Mouse (Mus musculus): ENCODE data around the gene D430042O09Rik. TPM values are rescaled to one million over a fixed set of nuclear protein-coding genes. Genes with fewer than 3 reads are reported as not detected.

Gene D430042O09Rik
- polyA plus RNA-seq, 1 experiment from 2014 or later = 8.1 TPM

GRCm38 (mm10) chr7:125766976-125767831 lies 59.5 kb downstream of the D430042O09Rik start:
- WGBS = 68% methylated on average over 9 of the region's 9 CpGs
- H3K4me2 ChIP-seq = no peak overlapping the region
- H3K9me3 ChIP-seq (replicated peaks) = no peaks in the 10 kb centered on the region
- peaks cover 13% of the 10 kb centered on the region for H3K36me3 ChIP-seq (ENCODE audit: poor library complexity, severe bottlenecking)
- H3K4me1 ChIP-seq = peaks cover 16% of the 10 kb centered on the region
- peak; percentile 58; the same call in 1 of the 2 replicates for ATAC-seq
- H3K27ac ChIP-seq = no peak overlapping the region
- 0 out of 2 replicates have a peak, but pooled peaks cover 9% of the 10 kb centered on the region for H3K27me3 ChIP-seq
- H3K9ac ChIP-seq = no peak overlapping the region
- no peak overlapping the region for H3K4me3 ChIP-seq

GRCm38 (mm10) chr7:125772961-125773571 lies 65.4 kb downstream of the D430042O09Rik start:
- WGBS = 68% methylated on average over 13 of the region's 13 CpGs
- Histone ChIP-seq H3K9ac (no peak overlapping the region), H3K9me3 (replicated peaks) (no peaks in the 10 kb centered on the region), H3K4me3 (no peak overlapping the region), H3K27ac (peak overlapping the region; percentile 55), H3K4me2 (no peak overlapping the region), H3K4me1 (peaks cover 11% of the 10 kb centered on the region; the same call in 1 of the 2 replicates), H3K36me3 (ENCODE audit: poor library complexity, severe bottlenecking) (peaks cover 25% of the 10 kb centered on the region), H3K27me3 (no peaks in the 10 kb centered on the region)
- 0 out of 2 replicates have a peak, but pooled peaks have one; percentile 38 for ATAC-seq

GRCm38 (mm10) chr7:125783206-125783605 lies 75.5 kb downstream of the D430042O09Rik start:
- ATAC-seq = no peak

GRCm38 (mm10) chr7:125786105-125786504 lies 78.4 kb downstream of the D430042O09Rik start:
- H3K9me3 ChIP-seq (replicated peaks) = no peaks in the 10 kb centered on the region
- WGBS = 89% methylated on average over 5 of the region's 5 CpGs
- ATAC-seq = no peak
- H3K36me3 ChIP-seq (ENCODE audit: poor library complexity, severe bottlenecking) = peaks cover 3% of the 10 kb centered on the region; the same call in 1 of the 2 replicates
- no peaks in the 10 kb centered on the region for H3K4me1 ChIP-seq
- no peaks in the 10 kb centered on the region for H3K27me3 ChIP-seq
- H3K4me2 ChIP-seq = no peak overlapping the region
- no peak overlapping the region for H3K9ac ChIP-seq
- H3K4me3 ChIP-seq = no peak overlapping the region
- no peak overlapping the region for H3K27ac ChIP-seq

More at GRCm38 (mm10) chr7:125783206-125783605, 75.5 kb downstream of the D430042O09Rik start:
- no peak overlapping the region for H3K4me2 ChIP-seq
- no peak overlapping the region for H3K4me3 ChIP-seq
- H3K27ac ChIP-seq = no peak overlapping the region
- H3K4me1 ChIP-seq = no peaks in the 10 kb centered on the region
- H3K9ac ChIP-seq = no peak overlapping the region
- WGBS = 78% methylated on average over 1 of the region's 1 CpGs
- no peaks in the 10 kb centered on the region for H3K27me3 ChIP-seq
- H3K9me3 ChIP-seq (replicated peaks) = no peaks in the 10 kb centered on the region
- peaks cover 3% of the 10 kb centered on the region; the same call in 1 of the 2 replicates for H3K36me3 ChIP-seq (ENCODE audit: poor library complexity, severe bottlenecking)

GRCm38 (mm10) chr7:125787046-125787445 lies 79.4 kb downstream of the D430042O09Rik start:
- WGBS = 77% methylated on average over 7 of the region's 7 CpGs
- no peak overlapping the region for H3K4me3 ChIP-seq
- no peaks in the 10 kb centered on the region for H3K27me3 ChIP-seq
- peaks cover 3% of the 10 kb centered on the region; the same call in 1 of the 2 replicates for H3K36me3 ChIP-seq (ENCODE audit: poor library complexity, severe bottlenecking)
- H3K9ac ChIP-seq = no peak overlapping the region
- no peaks in the 10 kb centered on the region for H3K9me3 ChIP-seq (replicated peaks)
- ATAC-seq = no peak
- no peak overlapping the region for H3K4me2 ChIP-seq
- H3K27ac ChIP-seq = no peak overlapping the region
- H3K4me1 ChIP-seq = no peaks in the 10 kb centered on the region

- 77% methylated on average over 8 of the region's 8 CpGs for WGBS
- no peak overlapping the region for H3K9ac ChIP-seq
These were observed 82.4 kb downstream of the D430042O09Rik start for GRCm38 (mm10) chr7:125790039-125790438.

GRCm38 (mm10) chr7:125806571-125806970 lies 98.9 kb downstream of the D430042O09Rik start:
- Histone ChIP-seq H3K27ac (no peak overlapping the region), H3K4me3 (no peak overlapping the region), H3K36me3 (ENCODE audit: poor library complexity, severe bottlenecking) (no peaks in the 10 kb centered on the region), H3K4me1 (no peaks in the 10 kb centered on the region), H3K9ac (no peak overlapping the region), H3K9me3 (replicated peaks) (no peaks in the 10 kb centered on the region), H3K27me3 (no peaks in the 10 kb centered on the region), H3K4me2 (no peak overlapping the region)
- no peak for ATAC-seq
- 63% methylated on average over 1 of the region's 1 CpGs for WGBS

More at GRCm38 (mm10) chr7:125790039-125790438, 82.4 kb downstream of the D430042O09Rik start:
- Histone ChIP-seq H3K9me3 (replicated peaks) (no peaks in the 10 kb centered on the region), H3K4me1 (no peaks in the 10 kb centered on the region), H3K27ac (no peak overlapping the region), H3K4me2 (no peak overlapping the region), H3K27me3 (no peaks in the 10 kb centered on the region), H3K4me3 (no peak overlapping the region), H3K36me3 (ENCODE audit: poor library complexity, severe bottlenecking) (0 out of 2 replicates have a peak, but pooled peaks cover 2% of the 10 kb centered on the region)
- no peak for ATAC-seq

- H3K9me3 ChIP-seq (replicated peaks) = no peaks in the 10 kb centered on the region
- H3K36me3 ChIP-seq (ENCODE audit: poor library complexity, severe bottlenecking) = peaks cover 6% of the 10 kb centered on the region
- H3K4me2 ChIP-seq = no peak overlapping the region
- ATAC-seq = no peak
- 93% methylated on average over 3 of the region's 3 CpGs for WGBS
- no peaks in the 10 kb centered on the region for H3K27me3 ChIP-seq
- no peak overlapping the region for H3K27ac ChIP-seq
- H3K4me3 ChIP-seq = no peak overlapping the region
- H3K4me1 ChIP-seq = no peaks in the 10 kb centered on the region
- no peak overlapping the region for H3K9ac ChIP-seq
These were observed 100.5 kb downstream of the D430042O09Rik start for GRCm38 (mm10) chr7:125808210-125808609.

- WGBS = 94% methylated on average over 8 of the region's 8 CpGs
These were observed 105.0 kb downstream of the D430042O09Rik start for GRCm38 (mm10) chr7:125812721-125813120.

GRCm38 (mm10) chr7:125815733-125816132 lies 108.0 kb downstream of the D430042O09Rik start:
- 73% methylated on average over 3 of the region's 3 CpGs for WGBS
- H3K27ac ChIP-seq = no peak overlapping the region

More at GRCm38 (mm10) chr7:125812721-125813120, 105.0 kb downstream of the D430042O09Rik start:
- ATAC-seq = no peak
- Histone ChIP-seq H3K27ac (no peak overlapping the region), H3K4me1 (peaks cover 9% of the 10 kb centered on the region; the same call in 1 of the 2 replicates), H3K9ac (no peak overlapping the region), H3K27me3 (no peaks in the 10 kb centered on the region), H3K9me3 (replicated peaks) (no peaks in the 10 kb centered on the region), H3K4me3 (no peak overlapping the region), H3K36me3 (ENCODE audit: poor library complexity, severe bottlenecking) (peaks cover 15% of the 10 kb centered on the region), H3K4me2 (no peak overlapping the region)

GRCm38 (mm10) chr7:125818301-125818712 lies 110.6 kb downstream of the D430042O09Rik start:
- Histone ChIP-seq H3K27me3 (no peaks in the 10 kb centered on the region), H3K27ac (no peak overlapping the region), H3K4me1 (peaks cover 18% of the 10 kb centered on the region), H3K4me3 (no peak overlapping the region), H3K4me2 (no peak overlapping the region), H3K9ac (no peak overlapping the region), H3K9me3 (replicated peaks) (no peaks in the 10 kb centered on the region), H3K36me3 (ENCODE audit: poor library complexity, severe bottlenecking) (peaks cover 8% of the 10 kb centered on the region)
- 34% methylated on average over 9 of the region's 9 CpGs for WGBS
- no peak for ATAC-seq

More at GRCm38 (mm10) chr7:125815733-125816132, 108.0 kb downstream of the D430042O09Rik start:
- Histone ChIP-seq H3K4me2 (no peak overlapping the region), H3K9me3 (replicated peaks) (no peaks in the 10 kb centered on the region), H3K9ac (no peak overlapping the region), H3K27me3 (no peaks in the 10 kb centered on the region), H3K4me3 (no peak overlapping the region), H3K4me1 (peaks cover 18% of the 10 kb centered on the region), H3K36me3 (ENCODE audit: poor library complexity, severe bottlenecking) (peaks cover 15% of the 10 kb centered on the region)
- no peak for ATAC-seq

- 0 out of 2 replicates have a peak, but pooled peaks cover 4% of the 10 kb centered on the region for H3K36me3 ChIP-seq (ENCODE audit: poor library complexity, severe bottlenecking)
- no peaks in the 10 kb centered on the region for H3K27me3 ChIP-seq
- no peak overlapping the region for H3K27ac ChIP-seq
- H3K4me2 ChIP-seq = no peak overlapping the region
- no peaks in the 10 kb centered on the region for H3K9me3 ChIP-seq (replicated peaks)
- 57% methylated on average over 2 of the region's 2 CpGs for WGBS
- H3K9ac ChIP-seq = no peak overlapping the region
- H3K4me1 ChIP-seq = peaks cover 18% of the 10 kb centered on the region
- ATAC-seq = no peak
- no peak overlapping the region for H3K4me3 ChIP-seq
These were observed 112.5 kb downstream of the D430042O09Rik start for GRCm38 (mm10) chr7:125820233-125820632.
